Mouse (Mus musculus) layer of hippocampus, adult 18-20 months (tissue): Measurements from ENCODE around the gene Nol9. TPM values are rescaled to one million over a fixed set of nuclear protein-coding genes. Genes with fewer than 3 reads are reported as not detected.

Experiments used
- DNase-seq, 2 experiments: peaks; one replicate each; pipeline ENCODE4 v3.0.0; 2022; ENCODE audit warnings: low spot score in 2 of 2
- total RNA-seq, 2 experiments: library from RNA; stranded (reverse); gene quantifications; 2 replicates each; pipeline ENCODE4 v1.2.3; 2021

The Nol9 gene
- total RNA-seq, 2 experiments from 2014 or later = 18.3 to 19.3 TPM

- DNase-seq = no peak
These were observed 48.3 kb downstream of the Nol9 start for GRCm38 (mm10) chr4:152087211-152088081.

GRCm38 (mm10) chr4:152088133-152088532 lies 49.0 kb downstream of the Nol9 start:
- peak in 1 of 2 experiments; percentile 75 for DNase-seq

- peak; percentile 89 to 94 for DNase-seq
These were observed 49.5 kb downstream of the Nol9 start for GRCm38 (mm10) chr4:152088556-152089120.

- no peak for DNase-seq
These were observed 51.1 kb downstream of the Nol9 start for GRCm38 (mm10) chr4:152090191-152090590.

- DNase-seq = no peak
These were observed 53.7 kb downstream of the Nol9 start for GRCm38 (mm10) chr4:152092751-152093293.

GRCm38 (mm10) chr4:152094233-152094632 lies 55.1 kb downstream of the Nol9 start:
- no peak for DNase-seq

- peak in 1 of 2 experiments; percentile 71 for DNase-seq
These were observed 57.1 kb downstream of the Nol9 start for GRCm38 (mm10) chr4:152095937-152096910.

GRCm38 (mm10) chr4:152096927-152097326 lies 57.8 kb downstream of the Nol9 start:
- no peak for DNase-seq

- DNase-seq = no peak
These were observed 59.0 kb downstream of the Nol9 start for GRCm38 (mm10) chr4:152097911-152098799.

GRCm38 (mm10) chr4:152100541-152100940 lies 61.4 kb downstream of the Nol9 start:
- peak in 1 of 2 experiments; percentile 69 for DNase-seq

GRCm38 (mm10) chr4:152101081-152101653 lies 62.0 kb downstream of the Nol9 start:
- DNase-seq = no peak

- no peak for DNase-seq
These were observed 62.8 kb downstream of the Nol9 start for GRCm38 (mm10) chr4:152101921-152102320.

- DNase-seq = peak in 1 of 2 experiments; percentile 84
These were observed 63.9 kb downstream of the Nol9 start for GRCm38 (mm10) chr4:152103025-152103424.

- no peak for DNase-seq
These were observed 67.6 kb downstream of the Nol9 start for GRCm38 (mm10) chr4:152106746-152107145.

- no peak for DNase-seq
These were observed 68.4 kb downstream of the Nol9 start for GRCm38 (mm10) chr4:152107493-152107892.

GRCm38 (mm10) chr4:152107971-152108509 lies 68.9 kb downstream of the Nol9 start:
- DNase-seq = peak in 1 of 2 experiments; percentile 60

- DNase-seq = no peak
These were observed 69.6 kb downstream of the Nol9 start for GRCm38 (mm10) chr4:152108673-152109072.

- DNase-seq = no peak
These were observed 70.4 kb downstream of the Nol9 start for GRCm38 (mm10) chr4:152109509-152109908.

- no peak for DNase-seq
These were observed 71.6 kb downstream of the Nol9 start for GRCm38 (mm10) chr4:152110689-152111088.
